Mouse (Mus musculus) stomach, embryonic 16.5 days (tissue): ENCODE data around the gene Atp7a. TPM values are rescaled to one million over a fixed set of nuclear protein-coding genes. Genes with fewer than 3 reads are reported as not detected.

Experiments
- ATAC-seq: fragments of 200-750 bp; cut with Nextera tagmentation; 2 replicates; pipeline ENCODE4 v1.8.0; 2017; ENCODE audit warnings: moderate number of reproducible peaks, moderate TSS enrichment; ENCODE audit not compliant: insufficient read depth, low FRiP score
- H3K27ac ChIP-seq: fragments of 300-500 bp; sonication (generic); 2 replicates; pipeline ENCODE4 v1.5.1; 2014; ENCODE audit warnings: low read length
- H3K27me3 ChIP-seq: fragments of 300-500 bp; sonication (generic); 2 replicates; pipeline ENCODE4 v1.6.1; 2014; ENCODE audit warnings: low read length, control low read depth, mixed read lengths; ENCODE audit not compliant: control insufficient read depth, insufficient read depth
- H3K36me3 ChIP-seq: fragments of 300-500 bp; sonication (generic); 2 replicates; pipeline ENCODE4 v1.6.1; 2014; ENCODE audit warnings: low read length; ENCODE audit not compliant: control insufficient read depth, insufficient read depth
- H3K4me1 ChIP-seq: fragments of 300-500 bp; sonication (generic); 2 replicates; pipeline ENCODE4 v1.6.1; 2014; ENCODE audit warnings: low read length, control low read depth, mixed read lengths; ENCODE audit not compliant: control insufficient read depth, insufficient read depth
- H3K4me2 ChIP-seq: fragments of 300-500 bp; sonication (generic); 2 replicates; pipeline ENCODE4 v1.6.1; 2014; ENCODE audit warnings: low read depth, low read length, mixed read lengths
- H3K4me3 ChIP-seq: fragments of 300-500 bp; sonication (generic); replicated peaks from 2 replicates; pipeline ENCODE4 v1.5.1; 2014; ENCODE audit warnings: mild to moderate bottlenecking, low read length
- H3K9ac ChIP-seq: fragments of 300-500 bp; sonication (generic); 2 replicates; pipeline ENCODE4 v1.6.1; 2014; ENCODE audit warnings: low read length
- H3K9me3 ChIP-seq: fragments of 300-500 bp; sonication (generic); replicated peaks from 2 replicates; pipeline ENCODE4 v1.6.1; 2016; ENCODE audit warnings: low read length, control low read depth; ENCODE audit not compliant: control insufficient read depth
- WGBS: fragments of 180-500 bp; shearing (Covaris S2); extraction: QIAGEN DNeasy Blood & Tissue Kit; methylation state at CpG from one replicate; pipeline ENCODE4 v1.1.7; 2014; 5-methylcytosine and 5-hydroxymethylcytosine counted together
- polyA plus RNA-seq: library from polyadenylated mRNA; unstranded; fragments of >200 nt; fragmentation: Nextera tagmentation; extraction: Ambion mirVana; gene quantifications from 2 replicates; pipeline ENCODE4 v1.2.1, GENCODE M21; 2015

Atp7a gene
- polyA plus RNA-seq, 1 experiment from 2014 or later: 27.6 TPM

DNA sequence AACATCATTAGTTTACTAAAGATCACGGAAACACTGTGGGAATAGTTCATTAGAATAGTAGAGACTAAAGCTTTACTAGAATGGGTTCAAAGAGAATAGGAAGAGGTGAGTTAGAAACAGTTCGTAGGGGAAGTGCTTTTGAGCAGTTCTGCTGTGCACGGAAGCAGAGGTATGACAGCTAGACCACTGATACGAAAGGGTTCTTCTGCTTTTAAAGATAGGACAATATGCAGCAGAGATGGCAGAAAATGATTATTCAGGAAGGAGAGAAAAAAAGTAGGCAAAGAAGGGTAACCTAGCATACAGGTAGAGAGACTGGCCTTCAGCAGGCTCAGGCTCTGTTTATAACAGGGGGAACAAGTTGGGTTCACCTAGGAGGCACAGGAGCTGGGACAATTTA, 86.8 kb downstream of the Atp7a start:
- H3K27ac ChIP-seq: no peak overlapping the region
- H3K9ac ChIP-seq: no peak overlapping the region
- H3K4me2 ChIP-seq: no peak overlapping the region
- ATAC-seq: no peak
- no peak overlapping the region for H3K4me3 ChIP-seq
- no peaks in the 10 kb centered on the region; the same call in 1 of the 2 replicates for H3K27me3 ChIP-seq
- 86% methylated on average over 4 of the region's 4 CpGs for WGBS
- peaks cover 3% of the 10 kb centered on the region; the same call in 1 of the 2 replicates for H3K36me3 ChIP-seq
- H3K4me1 ChIP-seq: no peaks in the 10 kb centered on the region
- H3K9me3 ChIP-seq: no peaks in the 10 kb centered on the region

DNA sequence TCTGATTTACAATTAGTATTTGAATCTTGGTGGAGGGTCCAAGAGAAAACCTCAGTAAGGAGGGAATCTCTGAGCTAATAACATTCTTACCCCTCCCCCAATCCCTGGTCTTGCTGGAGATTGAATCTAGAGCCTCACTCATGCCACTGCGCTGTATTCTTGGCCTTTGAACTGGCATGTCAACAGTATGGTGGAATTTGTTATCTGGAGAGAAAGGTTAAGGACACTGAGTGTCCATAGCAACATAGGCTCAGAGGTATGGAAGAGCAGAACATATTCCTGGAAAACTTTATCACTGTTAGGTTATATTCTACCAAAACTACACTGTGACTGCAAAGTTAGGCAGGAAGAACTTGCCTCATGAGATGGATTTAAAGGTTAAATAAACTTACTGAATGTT, 87.6 kb downstream of the Atp7a start:
- H3K9me3 ChIP-seq: no peaks in the 10 kb centered on the region
- no peaks in the 10 kb centered on the region; the same call in 1 of the 2 replicates for H3K27me3 ChIP-seq
- WGBS: 70% methylated on average over 1 of the region's 1 CpGs
- no peaks in the 10 kb centered on the region for H3K4me1 ChIP-seq
- H3K36me3 ChIP-seq: peaks cover 3% of the 10 kb centered on the region; the same call in 1 of the 2 replicates
- ATAC-seq: no peak
- H3K27ac ChIP-seq: no peak overlapping the region
- H3K4me3 ChIP-seq: no peak overlapping the region
- no peak overlapping the region for H3K9ac ChIP-seq
- H3K4me2 ChIP-seq: no peak overlapping the region

DNA sequence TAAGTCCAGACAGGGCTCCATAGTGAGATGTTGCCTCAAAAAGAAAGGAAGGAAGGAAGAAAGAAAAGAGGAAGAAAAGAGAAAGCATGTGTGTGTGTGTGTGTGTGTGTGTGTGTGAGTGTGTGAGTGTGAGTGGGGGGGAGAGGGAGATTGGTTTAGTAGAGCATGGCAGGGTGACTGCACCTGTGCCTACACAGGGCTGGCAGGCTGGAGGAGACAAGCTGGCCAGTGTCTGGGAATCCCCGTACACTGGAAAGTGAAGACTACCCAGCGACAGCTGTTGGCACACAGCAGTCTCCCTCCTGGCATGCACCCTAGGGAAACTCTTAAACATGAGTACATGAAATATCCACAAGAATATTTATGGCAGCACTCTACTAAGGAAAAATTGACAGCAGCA, 95.7 kb downstream of the Atp7a start:
- H3K4me2 ChIP-seq: no peak overlapping the region
- H3K4me3 ChIP-seq: no peak overlapping the region
- no peaks in the 10 kb centered on the region for H3K27me3 ChIP-seq
- no peak overlapping the region for H3K9ac ChIP-seq
- no peaks in the 10 kb centered on the region for H3K36me3 ChIP-seq
- no peaks in the 10 kb centered on the region for H3K9me3 ChIP-seq
- WGBS: 68% methylated on average over 2 of the region's 2 CpGs
- no peaks in the 10 kb centered on the region for H3K4me1 ChIP-seq
- no peak for ATAC-seq
- H3K27ac ChIP-seq: no peak overlapping the region

DNA sequence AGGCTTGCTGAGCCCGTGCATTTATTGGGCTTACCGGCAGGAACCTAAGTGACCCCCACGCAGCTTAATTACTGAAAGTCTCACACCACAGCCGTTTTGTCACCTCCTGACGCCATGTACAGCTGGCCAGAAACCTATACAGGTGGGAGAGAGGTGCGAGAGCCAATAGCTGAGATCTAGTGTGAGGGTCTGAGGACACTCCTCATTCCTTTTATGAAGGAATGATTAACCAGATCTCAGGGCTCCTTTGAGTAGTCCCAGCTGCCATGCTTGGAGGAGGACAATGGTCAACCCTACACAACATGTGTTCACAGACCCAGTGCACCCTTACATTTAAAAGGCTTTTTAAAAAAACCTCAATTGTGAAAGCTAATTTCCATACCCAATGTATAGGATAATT, 101.2 kb downstream of the Atp7a start:
- no peak for ATAC-seq
- no peak overlapping the region for H3K27ac ChIP-seq
- no peaks in the 10 kb centered on the region for H3K9me3 ChIP-seq
- H3K36me3 ChIP-seq: no peaks in the 10 kb centered on the region
- no peak overlapping the region for H3K9ac ChIP-seq
- H3K4me3 ChIP-seq: no peak overlapping the region
- no peak overlapping the region for H3K4me2 ChIP-seq
- H3K4me1 ChIP-seq: no peaks in the 10 kb centered on the region
- WGBS: 66% methylated on average over 6 of the region's 6 CpGs
- H3K27me3 ChIP-seq: no peaks in the 10 kb centered on the region

DNA sequence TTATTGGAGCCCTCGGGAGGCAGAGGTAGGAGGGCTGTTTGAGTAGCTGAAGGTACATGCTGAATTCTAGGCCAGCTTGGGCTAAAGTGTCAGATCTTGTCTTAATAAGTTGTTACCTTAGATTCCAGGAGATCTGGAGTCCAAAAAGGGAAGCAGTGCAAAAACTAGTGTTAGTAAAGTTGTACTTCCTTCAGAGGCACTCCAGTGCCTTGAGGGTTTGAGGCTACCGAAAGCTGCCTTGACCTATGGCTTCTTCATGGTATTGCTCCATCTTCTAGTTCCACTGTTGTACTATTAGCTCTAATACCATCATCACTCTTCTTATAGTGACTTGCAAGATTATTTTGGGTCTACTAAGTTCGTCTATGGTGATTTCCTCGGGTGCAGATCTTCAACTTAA, 102.8 kb downstream of the Atp7a start:
- WGBS: 81% methylated on average over 4 of the region's 4 CpGs
- Histone ChIP-seq H3K9ac (no peak overlapping the region), H3K4me2 (no peak overlapping the region), H3K4me3 (no peak overlapping the region), H3K27ac (no peak overlapping the region), H3K27me3 (no peaks in the 10 kb centered on the region; the same call in 1 of the 2 replicates), H3K4me1 (no peaks in the 10 kb centered on the region), H3K36me3 (no peaks in the 10 kb centered on the region), H3K9me3 (no peaks in the 10 kb centered on the region)
- no peak for ATAC-seq

DNA sequence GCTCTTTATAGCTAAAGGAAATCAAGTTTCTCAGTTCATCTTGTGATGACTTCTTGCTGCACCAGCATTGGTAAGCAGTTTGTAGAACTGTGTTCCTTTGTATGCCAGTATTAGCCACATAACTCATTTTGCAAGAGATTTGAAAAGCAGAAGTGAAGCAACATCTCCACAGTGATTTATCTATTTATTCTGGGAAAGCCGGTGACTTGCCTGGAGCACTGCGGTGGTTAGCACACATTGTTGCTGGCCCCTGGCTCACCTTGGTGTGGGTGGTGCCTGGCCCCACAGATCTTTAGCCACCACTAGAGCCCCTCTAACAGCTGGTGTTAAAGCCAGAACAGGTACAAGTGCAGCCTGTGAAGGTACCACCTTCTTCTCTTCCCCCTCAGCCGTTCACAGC, 107.8 kb downstream of the Atp7a start:
- H3K27me3 ChIP-seq: no peaks in the 10 kb centered on the region; the same call in 1 of the 2 replicates
- H3K4me1 ChIP-seq: no peaks in the 10 kb centered on the region
- H3K4me2 ChIP-seq: no peak overlapping the region
- no peak overlapping the region for H3K4me3 ChIP-seq
- 51% methylated on average over 3 of the region's 3 CpGs for WGBS
- H3K27ac ChIP-seq: peak overlapping the region; percentile 42; the same call in 1 of the 2 replicates
- ATAC-seq: no peak
- H3K36me3 ChIP-seq: no peaks in the 10 kb centered on the region
- H3K9ac ChIP-seq: no peak overlapping the region
- H3K9me3 ChIP-seq: no peaks in the 10 kb centered on the region

DNA sequence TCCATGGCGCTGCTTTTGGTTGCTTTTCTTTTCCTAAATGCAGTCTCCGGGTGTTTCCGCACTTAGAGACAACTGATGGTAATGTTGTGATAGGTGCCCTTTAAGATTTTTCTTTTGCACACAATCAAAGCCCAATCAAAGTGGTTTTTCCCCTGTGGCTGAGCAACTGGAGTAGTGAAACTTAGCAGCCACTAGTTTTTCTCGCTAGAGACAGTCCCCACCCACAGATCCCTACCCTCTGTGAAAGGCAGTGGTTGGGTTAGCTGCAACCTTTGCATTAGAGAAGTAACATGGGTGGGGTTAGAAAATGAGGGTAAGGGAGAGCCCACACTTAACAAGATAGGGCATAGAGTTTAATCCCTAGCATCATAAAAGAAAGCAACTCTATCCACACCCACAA, 108.4 kb downstream of the Atp7a start:
- Histone ChIP-seq H3K27me3 (no peaks in the 10 kb centered on the region; the same call in 1 of the 2 replicates), H3K9me3 (no peaks in the 10 kb centered on the region), H3K9ac (no peak overlapping the region), H3K4me1 (no peaks in the 10 kb centered on the region), H3K4me2 (no peak overlapping the region), H3K27ac (peak overlapping the region; percentile 42; the same call in 1 of the 2 replicates), H3K36me3 (no peaks in the 10 kb centered on the region), H3K4me3 (no peak overlapping the region)
- 78% methylated on average over 4 of the region's 4 CpGs for WGBS
- no peak for ATAC-seq

DNA sequence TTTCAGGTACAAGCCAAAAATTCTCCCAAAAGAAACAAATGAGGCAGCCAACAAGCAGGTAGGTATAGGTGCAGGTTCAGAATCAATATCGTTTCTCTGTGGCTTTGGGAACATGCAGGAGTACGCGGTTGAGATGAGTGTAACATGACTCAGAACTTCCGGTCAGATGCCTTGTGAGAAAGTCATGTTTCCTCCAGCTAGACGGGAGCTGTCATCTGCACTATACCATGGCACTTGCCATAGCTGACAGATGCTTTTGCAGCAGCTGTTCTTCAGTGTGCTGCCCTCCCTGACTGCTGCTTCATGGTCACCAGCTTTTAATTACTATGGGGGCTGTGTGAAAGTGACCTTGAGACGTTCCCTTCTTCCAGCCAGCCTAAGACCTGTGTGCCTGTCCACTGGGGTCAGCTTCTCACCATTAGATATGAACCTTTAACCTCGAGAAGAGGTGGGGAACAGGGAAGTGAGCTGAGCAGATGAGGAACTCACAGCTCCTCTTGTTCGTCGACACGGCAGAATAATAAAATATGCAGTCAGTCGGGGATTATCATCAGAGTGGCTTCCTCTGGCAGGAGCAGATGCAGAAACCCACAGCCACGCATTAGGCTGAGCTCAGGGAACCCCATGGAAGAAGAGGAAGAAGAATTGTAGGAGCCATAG, 109.0 kb downstream of the Atp7a start:
- Histone ChIP-seq H3K4me3 (no peak overlapping the region), H3K4me1 (no peaks in the 10 kb centered on the region), H3K36me3 (no peaks in the 10 kb centered on the region), H3K27me3 (no peaks in the 10 kb centered on the region; the same call in 1 of the 2 replicates), H3K9me3 (no peaks in the 10 kb centered on the region), H3K27ac (peak overlapping the region; percentile 18; the same call in 1 of the 2 replicates), H3K9ac (no peak overlapping the region), H3K4me2 (no peak overlapping the region)
- no peak for ATAC-seq
- WGBS: 49% methylated on average over 12 of the region's 12 CpGs

DNA sequence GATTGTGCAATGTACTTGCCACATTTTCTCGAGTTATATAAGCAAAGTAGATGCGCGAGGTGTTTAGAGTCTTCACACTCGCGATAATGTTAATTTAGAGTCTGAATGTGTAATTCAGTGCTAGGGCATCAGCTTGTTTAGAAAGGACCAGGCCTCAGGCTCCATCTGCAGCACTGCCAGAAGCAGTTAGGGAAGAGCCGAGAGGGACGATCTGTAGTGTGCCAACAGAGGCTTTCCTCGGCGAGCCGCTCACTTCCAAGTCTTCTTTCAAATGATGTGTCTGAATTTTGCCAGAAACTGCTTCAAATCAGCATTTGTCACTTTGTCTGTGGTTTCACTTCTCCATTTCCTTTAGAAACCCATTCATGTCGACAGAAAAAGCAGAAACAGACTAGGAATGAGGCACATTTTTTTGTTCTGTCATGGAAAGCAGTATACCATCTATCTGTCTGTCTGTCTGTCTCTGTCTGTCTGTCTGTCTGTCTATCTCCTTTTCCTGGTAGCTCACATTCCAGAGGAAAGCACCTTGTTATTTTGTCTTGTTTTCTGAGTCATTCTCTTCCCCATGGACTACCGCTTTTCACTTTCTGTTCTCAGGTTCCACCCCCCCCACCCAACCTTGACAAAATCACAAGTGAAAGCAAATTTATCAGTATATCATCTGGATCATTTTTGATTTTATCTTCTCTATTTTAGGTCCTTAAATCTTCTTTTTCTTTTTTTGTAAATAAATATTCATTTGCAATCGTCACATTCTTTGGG, 112.4 kb downstream of the Atp7a start:
- no peaks in the 10 kb centered on the region for H3K4me1 ChIP-seq
- no peak overlapping the region for H3K4me2 ChIP-seq
- no peak overlapping the region for H3K27ac ChIP-seq
- no peak for ATAC-seq
- no peaks in the 10 kb centered on the region for H3K36me3 ChIP-seq
- no peak overlapping the region for H3K9ac ChIP-seq
- no peaks in the 10 kb centered on the region; the same call in 1 of the 2 replicates for H3K27me3 ChIP-seq
- no peaks in the 10 kb centered on the region for H3K9me3 ChIP-seq
- no peak overlapping the region for H3K4me3 ChIP-seq
- WGBS: 77% methylated on average over 13 of the region's 13 CpGs
